In the genomic region with DNA sequence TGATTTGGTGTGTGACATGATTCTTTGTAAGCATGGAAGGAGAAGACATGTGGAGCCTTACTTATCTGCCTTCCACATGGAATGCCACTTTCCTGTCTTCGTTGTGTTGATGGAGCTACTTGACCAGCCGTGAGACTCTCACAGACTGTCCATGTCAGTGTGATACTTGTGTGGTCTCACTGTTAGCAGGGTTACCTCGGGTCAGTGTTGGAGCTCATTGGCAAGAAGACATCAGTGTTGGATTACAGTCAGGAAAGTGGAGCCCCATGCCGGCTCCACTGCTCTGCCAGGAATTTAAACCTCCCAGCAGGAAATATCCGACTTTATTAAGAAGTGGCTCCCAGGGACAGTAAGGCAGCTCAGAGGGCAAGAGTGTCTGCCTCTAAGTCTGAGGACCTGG, we compare ENCODE assay signal across 10 mouse cellular contexts.
A peak's percentile ranks its signal among the peaks of the same experiment; 100 is the strongest.
DNase-seq lines count a peak whose midpoint lies in the region; ATAC-seq and TF ChIP-seq lines count a peak whose summit lies in the region.
"Had no signal": no experiment of that assay in that cellular context is flagged by ENCODE, and none has a peak within 500 bp of the region (broad histone marks: within the 10 kb centered on the region; RNA-seq: fewer than 3 reads in every experiment).

No protein-coding gene starts in this region.

- no peak overlapping the region for H3K27ac ChIP-seq in kidney, embryonic 15.5 days
- H3K27ac ChIP-seq in brown adipose tissue, adult 24 weeks (replicated peaks; ENCODE audit: low read depth, low read length) = 0 out of 2 replicates have a peak overlapping the region, but pooled peaks have one; percentile 26
- H3K27ac ChIP-seq in gastrocnemius, adult 2 months = peak overlapping the region; percentile 74
- H3K27ac ChIP-seq: embryonic facial prominence, embryonic 13.5 days; hindbrain, embryonic 15.5 days had no signal

- 34% methylated on average over 5 of the region's 5 CpGs for WGBS in kidney, embryonic 15.5 days

- TF ChIP-seq CTCF in gastrocnemius, adult 2 months (IDR thresholded peaks at IDR 0.05) = no peak

- ATAC-seq in kidney, embryonic 15.5 days (replicated peaks; ENCODE audit: low FRiP score) = peak; percentile 64
- no peak for ATAC-seq in granulocyte monocyte progenitor cell, adult 5-6 weeks (replicated peaks; ENCODE audit: poor library complexity, severe bottlenecking)

- no peak overlapping the region for H3K4me3 ChIP-seq in kidney, embryonic 15.5 days (replicated peaks)
- no peak overlapping the region for H3K4me3 ChIP-seq in brown adipose tissue, adult 24 weeks (ENCODE audit: insufficient read depth, low read depth, low read length)
- H3K4me3 ChIP-seq in gastrocnemius, adult 2 months = peak overlapping the region; percentile 9; the same call in 1 of the 2 replicates
- H3K4me3 ChIP-seq: embryonic facial prominence, embryonic 13.5 days; hindbrain, embryonic 15.5 days had no signal

- H3K9ac ChIP-seq in kidney, embryonic 15.5 days = no peak overlapping the region
- H3K9ac ChIP-seq: embryonic facial prominence, embryonic 13.5 days; hindbrain, embryonic 15.5 days had no signal

- H3K36me3 ChIP-seq in kidney, embryonic 15.5 days = peaks cover 45% of the 10 kb centered on the region

- DNase-seq in kidney, postnatal 36 days = no peak
- peak; percentile 64 for DNase-seq in gastrocnemius, adult 2 months
- peak; percentile 42 for DNase-seq in liver
- no peak for DNase-seq in layer of hippocampus, adult 8-10 months (ENCODE audit: low spot score in 2 of 2)
- no peak for DNase-seq in yolk sac, embryonic 10.5 days (ENCODE audit: low spot score)

- H3K9me3 ChIP-seq in kidney, embryonic 15.5 days (replicated peaks) = no peaks in the 10 kb centered on the region
- H3K9me3 ChIP-seq: embryonic facial prominence, embryonic 13.5 days; hindbrain, embryonic 15.5 days had no signal

- no peaks in the 10 kb centered on the region for H3K27me3 ChIP-seq in kidney, embryonic 15.5 days
- H3K27me3 ChIP-seq: embryonic facial prominence, embryonic 13.5 days; hindbrain, embryonic 15.5 days had no signal

- H3K4me2 ChIP-seq in kidney, embryonic 15.5 days = no peak overlapping the region
- H3K4me2 ChIP-seq: embryonic facial prominence, embryonic 13.5 days; hindbrain, embryonic 15.5 days had no signal

- no peaks in the 10 kb centered on the region for H3K4me1 ChIP-seq in kidney, embryonic 15.5 days
- peaks cover 6% of the 10 kb centered on the region; the same call in 1 of the 2 replicates for H3K4me1 ChIP-seq in brown adipose tissue, adult 24 weeks (ENCODE audit: control insufficient read depth, insufficient read depth, insufficient read length, low read length)
- H3K4me1 ChIP-seq: hindbrain, embryonic 15.5 days had no signal

- intact Hi-C loops in gastrocnemius, adult 2 months (cut with DNase I) = loop anchor here (5.0 kb wide), 3 partner anchors 38 to 73 kb away; no protein-coding TSS in a partner anchor

Comparison
In these comparisons a context has a peak if more than half of its experiments do, and no peak if none do; other contexts are left out.
1. DNase-seq: peak in gastrocnemius, adult 2 months (single experiment) and liver (single experiment); none in kidney, postnatal 36 days (0 of 2), layer of hippocampus, adult 8-10 months (0 of 2) and yolk sac, embryonic 10.5 days (single experiment).